Mouse (Mus musculus): Measurements from ENCODE around the gene Tmem178. TPM values are rescaled to one million over a fixed set of nuclear protein-coding genes. Genes with fewer than 3 reads are reported as not detected.

Gene Tmem178
- polyA plus RNA-seq, 1 experiment from 2014 or later: 7.0 TPM

DNA sequence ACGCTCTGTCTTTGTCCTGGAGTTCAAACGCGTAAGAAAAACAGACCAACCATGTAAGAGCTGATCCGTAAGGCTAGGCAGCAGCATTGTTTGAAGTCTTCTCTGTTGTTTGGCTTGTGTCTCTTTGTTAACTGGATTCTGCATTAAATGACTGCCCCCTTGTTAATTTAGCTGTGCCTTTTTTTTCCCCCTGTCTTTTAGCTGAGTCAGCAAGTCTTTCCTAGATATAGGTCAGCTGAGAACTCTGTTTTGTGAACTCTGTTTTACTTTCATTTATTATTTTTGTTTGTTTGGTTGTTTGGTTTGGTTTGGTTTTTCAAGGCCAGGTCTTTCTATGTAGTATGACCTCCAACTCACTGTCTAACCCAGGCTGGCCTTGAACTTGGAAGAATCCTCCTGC lies 57.2 kb downstream of the Tmem178 start:
- no peak overlapping the region for H3K9ac ChIP-seq
- H3K27ac ChIP-seq: no peak overlapping the region
- no peak for ATAC-seq (ENCODE audit: insufficient number of reproducible peaks, low FRiP score, low TSS enrichment, low read depth)
- H3K4me2 ChIP-seq: no peak overlapping the region
- peaks cover 5% of the 10 kb centered on the region for H3K4me1 ChIP-seq
- H3K9me3 ChIP-seq: no peaks in the 10 kb centered on the region
- H3K36me3 ChIP-seq: no peaks in the 10 kb centered on the region
- H3K4me3 ChIP-seq: no peak overlapping the region
- no peaks in the 10 kb centered on the region for H3K27me3 ChIP-seq
- WGBS: 89% methylated on average over 4 of the region's 4 CpGs

DNA sequence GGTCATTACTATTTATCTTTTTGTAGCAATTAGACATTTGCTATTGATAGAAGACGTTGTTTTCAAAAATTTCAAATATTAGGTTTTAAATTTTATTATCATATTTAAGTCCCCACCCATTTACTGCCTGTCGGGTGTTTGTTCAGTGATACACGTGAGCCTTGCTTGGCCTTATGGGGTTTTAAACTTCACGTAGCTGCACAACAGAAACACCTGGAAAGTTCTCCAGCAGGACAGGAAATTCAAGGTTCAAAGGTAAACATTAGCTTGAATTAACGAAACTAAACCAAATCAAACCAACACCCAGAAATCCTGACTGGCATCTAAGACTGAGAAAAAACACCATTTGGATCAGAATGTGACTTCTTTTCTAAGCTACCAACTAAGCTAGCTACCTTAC lies 57.7 kb downstream of the Tmem178 start:
- no peak for ATAC-seq (ENCODE audit: insufficient number of reproducible peaks, low FRiP score, low TSS enrichment, low read depth)
- Histone ChIP-seq H3K9me3 (no peaks in the 10 kb centered on the region), H3K4me1 (peaks cover 5% of the 10 kb centered on the region), H3K9ac (no peak overlapping the region), H3K27me3 (no peaks in the 10 kb centered on the region), H3K4me2 (no peak overlapping the region), H3K27ac (0 out of 2 replicates have a peak overlapping the region, but pooled peaks have one; percentile 12), H3K4me3 (no peak overlapping the region), H3K36me3 (no peaks in the 10 kb centered on the region)
- 32% methylated on average over 5 of the region's 5 CpGs for WGBS

DNA sequence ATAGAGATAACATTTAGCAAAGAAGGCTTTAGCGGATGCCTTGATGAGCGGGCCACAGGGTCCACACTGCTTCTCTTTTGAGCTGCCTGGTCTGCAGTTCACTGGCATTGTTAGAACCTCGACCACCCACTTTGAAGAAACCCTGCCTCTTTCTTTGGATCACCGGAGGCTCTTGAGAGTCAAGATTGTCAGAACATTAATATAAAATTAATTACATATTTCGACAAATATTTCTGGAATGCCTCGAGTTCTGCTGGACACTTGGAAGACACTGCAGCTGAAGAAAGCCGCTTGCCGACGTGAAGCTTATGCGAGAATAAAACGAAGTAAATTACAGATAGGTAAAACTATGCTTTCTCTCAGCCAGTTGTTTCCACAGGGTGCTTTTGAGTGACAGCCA lies 60.0 kb downstream of the Tmem178 start:
- no peaks in the 10 kb centered on the region for H3K27me3 ChIP-seq
- no peak overlapping the region for H3K9ac ChIP-seq
- H3K4me1 ChIP-seq: peaks cover 5% of the 10 kb centered on the region; the same call in 1 of the 2 replicates
- ATAC-seq (ENCODE audit: insufficient number of reproducible peaks, low FRiP score, low TSS enrichment, low read depth): no peak
- no peak overlapping the region for H3K4me3 ChIP-seq
- H3K36me3 ChIP-seq: no peaks in the 10 kb centered on the region
- H3K27ac ChIP-seq: no peak overlapping the region
- no peak overlapping the region for H3K4me2 ChIP-seq
- 59% methylated on average over 11 of the region's 11 CpGs for WGBS
- no peaks in the 10 kb centered on the region for H3K9me3 ChIP-seq

DNA sequence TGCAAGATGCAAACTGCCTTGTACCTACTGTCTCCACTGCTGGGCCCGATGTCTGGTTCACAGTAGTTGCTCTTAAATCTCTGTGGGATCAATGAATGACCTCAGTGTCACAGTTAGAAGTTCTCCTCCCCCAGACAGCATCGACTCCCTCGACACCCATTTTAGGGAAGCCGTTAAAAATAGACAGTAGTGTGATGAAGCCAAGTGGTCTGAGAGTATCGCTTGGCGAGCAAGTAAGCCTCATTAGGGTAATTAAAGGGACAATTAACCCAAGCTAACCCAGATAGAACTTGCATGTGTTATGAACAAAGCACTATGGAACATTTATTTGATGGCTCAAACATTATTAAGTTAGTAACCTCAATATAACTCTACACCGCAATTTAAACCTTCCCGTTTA lies 60.9 kb downstream of the Tmem178 start:
- Histone ChIP-seq H3K27ac (no peak overlapping the region), H3K4me3 (no peak overlapping the region), H3K4me1 (peaks cover 5% of the 10 kb centered on the region; the same call in 1 of the 2 replicates), H3K9me3 (no peaks in the 10 kb centered on the region), H3K27me3 (no peaks in the 10 kb centered on the region), H3K36me3 (no peaks in the 10 kb centered on the region), H3K4me2 (no peak overlapping the region), H3K9ac (no peak overlapping the region)
- 48% methylated on average over 8 of the region's 8 CpGs for WGBS
- no peak for ATAC-seq (ENCODE audit: insufficient number of reproducible peaks, low FRiP score, low TSS enrichment, low read depth)

DNA sequence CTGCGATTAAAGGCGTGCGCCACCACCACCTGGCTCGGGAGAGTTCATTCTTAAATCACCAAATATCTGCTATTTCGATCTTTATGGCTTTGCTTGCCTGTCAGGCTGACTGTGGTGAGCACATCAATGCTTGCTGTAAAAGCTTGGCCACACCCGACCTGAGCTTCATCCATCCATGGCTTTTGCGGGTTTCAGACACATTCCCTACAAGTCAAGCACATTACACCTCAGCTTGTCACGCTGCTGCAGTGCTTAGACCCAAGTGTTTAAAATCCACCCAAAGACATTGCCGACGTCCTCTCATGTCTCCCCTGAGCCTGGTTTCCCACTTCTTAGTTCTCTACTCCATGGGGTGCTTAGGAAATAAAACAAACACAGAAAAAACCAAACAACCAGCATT lies 64.7 kb downstream of the Tmem178 start:
- ATAC-seq (ENCODE audit: insufficient number of reproducible peaks, low FRiP score, low TSS enrichment, low read depth): no peak
- H3K27ac ChIP-seq: no peak overlapping the region
- no peak overlapping the region for H3K4me3 ChIP-seq
- no peaks in the 10 kb centered on the region for H3K36me3 ChIP-seq
- H3K4me2 ChIP-seq: no peak overlapping the region
- no peaks in the 10 kb centered on the region for H3K9me3 ChIP-seq
- WGBS: 73% methylated on average over 10 of the region's 10 CpGs
- H3K9ac ChIP-seq: no peak overlapping the region
- H3K4me1 ChIP-seq: peaks cover 6% of the 10 kb centered on the region; the same call in 1 of the 2 replicates
- H3K27me3 ChIP-seq: no peaks in the 10 kb centered on the region

DNA sequence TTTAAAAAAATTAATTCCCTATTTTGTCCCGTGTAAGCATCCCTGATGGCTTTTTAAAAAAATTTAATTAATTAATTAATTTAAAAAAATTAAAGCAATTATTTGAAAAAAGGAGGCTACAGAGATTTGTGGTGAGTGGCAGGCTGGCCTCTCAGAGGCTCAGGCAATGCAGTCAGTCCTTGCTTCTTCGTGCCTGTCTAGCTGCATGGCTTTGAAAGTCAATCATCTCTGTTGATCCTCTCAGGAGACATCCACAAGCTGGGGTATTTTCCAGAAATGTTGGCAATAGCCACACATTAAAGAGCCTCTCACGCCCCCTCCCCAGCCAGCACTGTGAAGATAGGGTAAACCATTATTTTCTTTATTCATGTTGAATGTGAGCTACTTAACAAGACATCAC lies 65.8 kb downstream of the Tmem178 start:
- H3K27me3 ChIP-seq: no peaks in the 10 kb centered on the region
- H3K4me3 ChIP-seq: no peak overlapping the region
- H3K4me2 ChIP-seq: no peak overlapping the region
- H3K4me1 ChIP-seq: peaks cover 6% of the 10 kb centered on the region; the same call in 1 of the 2 replicates
- H3K27ac ChIP-seq: no peak overlapping the region
- H3K9me3 ChIP-seq: no peaks in the 10 kb centered on the region
- no peak for ATAC-seq (ENCODE audit: insufficient number of reproducible peaks, low FRiP score, low TSS enrichment, low read depth)
- H3K9ac ChIP-seq: no peak overlapping the region
- no peaks in the 10 kb centered on the region for H3K36me3 ChIP-seq
- WGBS: 54% methylated on average over 3 of the region's 3 CpGs

DNA sequence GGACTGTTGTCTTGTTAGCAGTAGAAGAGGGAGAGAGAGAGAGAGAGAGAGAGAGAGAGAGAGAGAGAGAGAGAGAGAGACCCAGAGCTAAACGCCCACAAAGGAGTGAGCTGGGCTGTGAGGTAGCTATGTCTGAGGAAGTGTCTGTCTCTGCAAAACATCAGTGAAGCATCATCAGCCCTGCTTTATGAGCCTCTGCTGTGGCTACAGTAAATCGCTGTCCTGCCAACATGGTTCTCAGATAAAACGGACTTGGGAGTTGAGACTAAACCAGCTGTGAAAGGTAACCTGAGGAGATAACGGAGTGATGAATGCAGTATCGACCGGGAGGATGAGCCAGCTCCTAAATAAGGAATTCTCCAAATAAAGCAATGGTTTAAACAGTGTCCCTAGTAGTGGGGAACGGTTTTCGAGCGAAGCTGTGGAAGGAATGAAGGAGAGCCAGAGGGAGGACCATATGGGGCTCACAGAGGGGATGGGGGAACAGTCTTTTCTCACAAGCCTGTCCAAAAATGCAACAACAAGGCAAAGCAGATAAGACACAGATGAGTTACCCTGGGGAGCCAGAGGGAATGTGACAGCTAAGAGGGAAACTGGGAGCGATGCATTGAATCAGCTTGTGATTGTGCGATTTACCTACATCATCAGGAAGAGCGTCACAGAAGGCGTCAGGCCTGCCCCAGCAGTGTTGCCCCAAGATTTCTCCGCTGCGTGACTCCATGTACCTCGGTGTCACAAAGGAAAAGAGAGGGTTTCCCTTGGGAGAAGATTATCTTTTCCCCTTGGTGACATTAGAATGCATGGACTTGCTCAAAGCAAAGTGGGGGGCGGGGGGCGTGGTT lies 66.6 kb downstream of the Tmem178 start:
- no peak overlapping the region for H3K9ac ChIP-seq
- 64% methylated on average over 18 of the region's 18 CpGs for WGBS
- H3K4me3 ChIP-seq: no peak overlapping the region
- H3K27ac ChIP-seq: no peak overlapping the region
- ATAC-seq (ENCODE audit: insufficient number of reproducible peaks, low FRiP score, low TSS enrichment, low read depth): no peak
- no peaks in the 10 kb centered on the region for H3K27me3 ChIP-seq
- H3K9me3 ChIP-seq: no peaks in the 10 kb centered on the region
- H3K36me3 ChIP-seq: no peaks in the 10 kb centered on the region
- H3K4me1 ChIP-seq: peaks cover 6% of the 10 kb centered on the region; the same call in 1 of the 2 replicates
- H3K4me2 ChIP-seq: no peak overlapping the region

DNA sequence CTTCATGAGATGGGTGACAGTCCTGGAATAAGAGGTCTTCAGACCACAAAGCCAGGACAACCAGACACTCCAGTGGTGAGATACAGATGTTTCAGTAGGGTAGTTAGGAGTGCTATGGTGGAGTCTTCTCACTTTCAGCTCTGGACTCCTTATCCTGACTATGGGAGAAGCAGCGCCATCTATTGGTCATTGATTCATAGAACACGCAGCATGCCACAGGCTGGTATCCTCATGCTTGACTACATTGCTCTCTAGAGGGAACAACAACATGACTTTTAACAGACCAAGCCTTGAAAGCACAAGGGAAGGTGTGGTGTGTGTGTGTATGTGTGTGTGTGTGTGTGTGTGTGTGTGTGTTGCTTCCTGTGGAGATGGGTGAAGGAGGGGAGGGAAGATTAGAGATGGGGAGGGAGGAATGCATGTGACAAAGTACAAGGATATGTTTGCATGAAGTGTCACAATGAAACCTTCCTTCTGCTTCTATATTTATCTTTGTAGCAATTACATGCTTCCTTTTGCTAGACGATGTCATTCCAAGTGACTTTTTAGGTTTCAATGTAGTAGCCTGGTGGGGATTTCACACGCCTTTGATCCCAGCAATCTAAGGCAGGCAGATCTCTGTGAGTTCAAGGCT lies 71.5 kb downstream of the Tmem178 start:
- Histone ChIP-seq H3K4me1 (peaks cover 8% of the 10 kb centered on the region; the same call in 1 of the 2 replicates), H3K27ac (no peak overlapping the region), H3K4me2 (no peak overlapping the region), H3K9me3 (no peaks in the 10 kb centered on the region), H3K36me3 (peaks cover 2% of the 10 kb centered on the region; the same call in 1 of the 2 replicates), H3K4me3 (no peak overlapping the region), H3K27me3 (no peaks in the 10 kb centered on the region), H3K9ac (no peak overlapping the region)
- ATAC-seq (ENCODE audit: insufficient number of reproducible peaks, low FRiP score, low TSS enrichment, low read depth): no peak
- 48% methylated on average over 4 of the region's 4 CpGs for WGBS

DNA sequence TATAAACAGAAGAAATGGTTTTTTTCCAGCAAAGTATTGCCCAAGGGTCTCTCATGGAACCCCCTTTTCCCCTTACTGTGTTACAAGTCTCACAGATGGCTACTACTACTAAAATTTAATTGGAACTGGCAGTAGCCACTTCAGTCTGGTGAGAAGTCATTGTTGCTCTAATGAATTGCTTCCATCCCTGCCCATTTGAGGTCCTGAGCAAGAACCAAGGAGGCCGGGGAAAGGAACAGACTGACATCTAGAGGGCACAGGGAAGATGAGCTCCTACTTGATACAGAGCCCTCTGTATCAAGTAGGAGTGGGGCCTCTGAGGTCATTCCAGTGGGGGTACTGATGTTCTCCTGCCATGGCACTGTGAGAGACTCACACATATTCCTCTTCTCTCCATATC lies 72.7 kb downstream of the Tmem178 start:
- H3K4me2 ChIP-seq: no peak overlapping the region
- no peak overlapping the region for H3K27ac ChIP-seq
- H3K4me3 ChIP-seq: no peak overlapping the region
- no peak for ATAC-seq (ENCODE audit: insufficient number of reproducible peaks, low FRiP score, low TSS enrichment, low read depth)
- H3K4me1 ChIP-seq: 0 out of 2 replicates have a peak, but pooled peaks cover 3% of the 10 kb centered on the region
- peaks cover 4% of the 10 kb centered on the region; the same call in 1 of the 2 replicates for H3K36me3 ChIP-seq
- H3K27me3 ChIP-seq: no peaks in the 10 kb centered on the region
- H3K9ac ChIP-seq: no peak overlapping the region
- H3K9me3 ChIP-seq: no peaks in the 10 kb centered on the region
- WGBS: 28% methylated on average over 1 of the region's 1 CpGs

DNA sequence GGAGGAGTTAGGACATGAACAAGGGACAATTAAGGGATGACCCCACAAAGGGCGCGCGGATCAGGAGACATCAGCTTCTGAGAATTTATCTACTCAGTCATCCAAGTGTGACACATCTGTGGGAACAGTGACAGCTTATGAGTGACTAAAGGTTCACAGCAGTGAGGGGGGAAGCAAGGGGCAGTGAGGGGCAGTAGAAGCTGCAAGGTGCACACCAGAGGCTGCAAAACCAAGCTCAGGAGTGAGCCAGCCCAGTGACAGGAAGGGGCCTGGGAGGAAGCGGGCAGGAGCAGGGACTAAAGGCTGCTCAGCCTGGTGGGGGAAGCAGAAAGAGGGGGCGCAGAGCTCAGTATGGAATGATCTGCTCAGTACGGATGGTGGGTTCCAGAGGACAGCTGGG lies 82.9 kb downstream of the Tmem178 start:
- Histone ChIP-seq H3K4me2 (no peak overlapping the region), H3K36me3 (peaks cover 72% of the 10 kb centered on the region), H3K27ac (no peak overlapping the region), H3K9me3 (no peaks in the 10 kb centered on the region), H3K4me1 (no peaks in the 10 kb centered on the region), H3K4me3 (no peak overlapping the region), H3K9ac (no peak overlapping the region), H3K27me3 (no peaks in the 10 kb centered on the region)
- 89% methylated on average over 6 of the region's 6 CpGs for WGBS
- ATAC-seq (ENCODE audit: insufficient number of reproducible peaks, low FRiP score, low TSS enrichment, low read depth): no peak

DNA sequence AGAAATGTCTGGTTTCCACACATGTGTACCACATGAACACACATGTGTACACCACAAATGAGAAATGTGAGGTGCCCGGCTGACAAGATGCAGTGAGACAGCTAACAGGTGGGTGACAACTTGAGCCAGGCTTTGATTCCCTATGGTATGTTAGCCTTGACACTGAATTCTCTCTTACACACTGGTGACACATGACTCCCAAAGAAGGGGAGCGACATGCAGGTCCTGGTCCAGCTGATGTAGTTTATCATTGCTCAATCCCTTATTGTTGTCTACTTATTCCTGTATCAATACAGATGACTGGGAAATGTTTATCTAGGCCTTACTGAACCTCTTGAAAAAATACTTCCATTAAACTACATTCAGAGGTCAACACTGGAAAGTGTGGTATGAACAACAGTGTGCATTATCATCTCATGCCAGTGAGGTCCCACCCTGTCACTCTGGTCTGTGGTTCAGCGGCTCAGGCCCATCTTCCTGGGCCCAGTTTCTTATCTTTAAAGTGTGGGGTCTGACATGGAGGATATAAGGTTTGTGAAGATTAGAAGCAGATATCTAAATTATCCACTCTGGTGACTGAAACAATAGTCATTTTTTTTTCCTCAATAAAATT lies 87.5 kb downstream of the Tmem178 start:
- no peak for ATAC-seq (ENCODE audit: insufficient number of reproducible peaks, low FRiP score, low TSS enrichment, low read depth)
- H3K4me3 ChIP-seq: no peak overlapping the region
- H3K9ac ChIP-seq: no peak overlapping the region
- H3K27ac ChIP-seq: no peak overlapping the region
- no peaks in the 10 kb centered on the region for H3K4me1 ChIP-seq
- 84% methylated on average over 3 of the region's 3 CpGs for WGBS
- H3K9me3 ChIP-seq: no peaks in the 10 kb centered on the region
- peaks cover 51% of the 10 kb centered on the region for H3K36me3 ChIP-seq
- H3K4me2 ChIP-seq: no peak overlapping the region
- no peaks in the 10 kb centered on the region for H3K27me3 ChIP-seq

DNA sequence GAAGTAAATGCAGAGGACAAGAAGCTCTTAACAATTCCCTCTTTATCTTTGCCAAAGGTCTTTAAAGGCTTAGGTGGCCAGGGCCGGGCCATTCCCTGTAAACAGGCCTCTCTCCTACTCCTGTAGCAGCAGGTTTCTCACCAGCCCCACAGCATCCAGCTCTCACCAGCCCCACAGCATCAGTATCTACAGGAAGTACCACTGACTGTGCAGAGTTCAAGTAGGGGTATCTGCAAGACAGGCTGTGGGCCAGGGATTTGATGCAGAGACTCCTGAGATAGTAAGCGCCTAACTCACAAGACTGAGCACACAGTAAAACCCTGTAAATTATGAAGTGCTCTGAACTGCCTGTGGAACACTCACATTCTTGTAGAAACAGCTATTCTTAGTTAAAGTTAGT lies 88.5 kb downstream of the Tmem178 start:
- no peak overlapping the region for H3K27ac ChIP-seq
- H3K36me3 ChIP-seq: peaks cover 48% of the 10 kb centered on the region
- H3K9ac ChIP-seq: no peak overlapping the region
- no peaks in the 10 kb centered on the region for H3K9me3 ChIP-seq
- H3K4me2 ChIP-seq: no peak overlapping the region
- no peak for ATAC-seq (ENCODE audit: insufficient number of reproducible peaks, low FRiP score, low TSS enrichment, low read depth)
- no peaks in the 10 kb centered on the region for H3K27me3 ChIP-seq
- no peaks in the 10 kb centered on the region for H3K4me1 ChIP-seq
- 65% methylated on average over 2 of the region's 2 CpGs for WGBS
- no peak overlapping the region for H3K4me3 ChIP-seq
